Mouse (Mus musculus): Measurements from ENCODE around the gene Lpar1.
A peak's percentile ranks its signal among the peaks of the same experiment; 100 is the strongest.

DNA sequence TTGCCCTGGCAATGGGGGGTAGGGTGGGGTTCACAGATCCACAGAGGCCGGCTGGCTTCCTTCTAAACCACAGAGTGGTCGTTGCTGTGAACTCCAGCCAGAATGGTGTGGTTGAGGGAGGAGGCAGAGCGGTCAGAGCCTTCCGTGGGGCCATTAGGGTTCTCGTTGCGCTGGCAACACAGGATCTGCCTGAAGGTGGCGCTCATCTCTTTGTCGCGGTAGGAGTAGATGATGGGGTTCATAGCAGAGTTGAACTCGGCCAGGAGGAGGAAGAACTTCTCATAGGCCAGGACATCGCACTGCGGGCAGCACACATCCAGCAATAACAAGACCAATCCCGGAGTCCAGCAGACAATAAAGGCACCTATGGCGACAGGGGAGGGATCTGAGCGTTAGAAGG is 116.4 kb downstream of the Lpar1 start:
- TF ChIP-seq EP300 (optimal IDR thresholded peaks at IDR 0.05) (no peak), CTCF (IDR thresholded peaks at IDR 0.05; ENCODE audit: low read depth) (peak; percentile 31)
